8 mouse cellular contexts compared by ENCODE assay signal in the genomic region with DNA sequence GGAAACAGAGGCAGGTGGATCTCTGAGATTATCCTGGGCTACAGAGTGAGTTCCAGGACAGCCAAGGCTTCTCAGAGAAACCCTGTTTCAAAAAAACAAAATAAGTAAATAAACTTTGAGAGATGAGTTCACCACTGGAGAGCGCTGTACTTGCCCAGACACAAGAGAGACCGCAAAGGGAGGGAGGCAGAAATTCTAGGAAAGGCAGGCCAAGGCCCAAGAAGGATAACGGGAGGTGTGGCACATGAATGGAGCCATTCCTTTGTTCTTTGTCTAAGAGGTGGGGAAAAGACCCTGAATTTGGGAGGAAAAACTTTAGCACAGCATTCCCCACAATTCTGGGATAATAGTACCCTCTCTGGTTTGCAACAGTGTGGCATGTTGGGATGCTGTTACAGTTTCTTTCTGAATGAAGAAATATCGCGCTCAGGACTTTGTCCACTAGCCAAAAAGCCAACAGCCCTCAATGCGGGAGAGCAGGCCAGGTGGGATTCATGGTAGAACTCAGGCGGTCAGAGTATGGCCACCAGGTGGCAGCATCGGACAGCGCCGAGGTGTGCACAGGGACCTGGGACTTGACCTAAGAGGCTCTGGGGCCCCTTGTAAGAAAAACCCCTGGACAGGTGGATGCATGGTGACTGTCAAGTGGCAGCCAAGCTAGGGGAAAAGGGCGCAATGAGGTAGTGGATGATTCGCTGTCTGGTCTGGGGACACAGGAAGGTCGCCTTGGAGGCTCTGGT. TPM values are rescaled to one million over a fixed set of nuclear protein-coding genes. Genes with fewer than 3 reads are reported as not detected.
DNase-seq lines count a peak whose midpoint lies in the region; TF ChIP-seq lines count a peak whose summit lies in the region.
"Had no signal": no experiment of that assay in that cellular context is flagged by ENCODE, and none has a peak within 500 bp of the region (broad histone marks: within the 10 kb centered on the region; RNA-seq: fewer than 3 reads in every experiment).

No protein-coding gene starts in this region.

- no peak for TF ChIP-seq EP300 in MEL (IDR thresholded peaks at IDR 0.05; ENCODE audit: low read depth in 1 of 2, low read length in 2 of 2)

- H3K27me3 ChIP-seq in MEL (ENCODE audit: control insufficient read depth in 1 of 2, insufficient read depth in 2 of 2, low read length in 2 of 2) = peaks cover 15% of the 10 kb centered on the region in 2 experiments
- no peaks in the 10 kb centered on the region for H3K27me3 ChIP-seq in cerebellum, adult 2 months (ENCODE audit: control insufficient read depth, insufficient read depth, low read length)
- H3K27me3 ChIP-seq in spleen, adult 2 months (ENCODE audit: control insufficient read depth, insufficient read depth, low read length) = no peaks in the 10 kb centered on the region
- H3K27me3 ChIP-seq: limb, embryonic 15.5 days had no signal

- peak; percentile 81 to 96 (median 83) for TF ChIP-seq CTCF in MEL (IDR thresholded peaks at IDR 0.05 in 2 of 3, conservative IDR thresholded peaks at IDR 0.05 in 1 of 3; ENCODE audit: control insufficient read depth in 1 of 3, insufficient read depth in 1 of 3, low read depth in 2 of 3, low read length in 3 of 3, poor library complexity in 1 of 3, severe bottlenecking in 1 of 3)
- TF ChIP-seq CTCF in cerebellum, adult 2 months (IDR thresholded peaks at IDR 0.05; ENCODE audit: borderline replicate concordance, insufficient read depth, low read depth, low read length) = peak; percentile 73
- TF ChIP-seq CTCF in spleen, adult 2 months (IDR thresholded peaks at IDR 0.05; ENCODE audit: extremely low read depth, insufficient read depth, insufficient read length, insufficient replicate concordance) = peak; percentile 77; the same call in 1 of the 2 replicates

- H3K9ac ChIP-seq in MEL (ENCODE audit: control insufficient read depth, low read depth, low read length, poor library complexity, severe bottlenecking) = no peak overlapping the region
- H3K9ac ChIP-seq: limb, embryonic 15.5 days had no signal

- no peak overlapping the region for H3K27ac ChIP-seq in MEL (ENCODE audit: control insufficient read depth, low read depth, low read length)
- H3K27ac ChIP-seq in cerebellum, adult 2 months (ENCODE audit: insufficient read depth, low read length) = no peak overlapping the region
- H3K27ac ChIP-seq in spleen, adult 2 months (ENCODE audit: insufficient read depth, low read length) = no peak overlapping the region
- H3K27ac ChIP-seq: limb, embryonic 15.5 days had no signal

- H3K4me1 ChIP-seq in MEL (ENCODE audit: control insufficient read depth in 1 of 2, insufficient read depth in 2 of 2, low read length in 2 of 2) = no peaks in the 10 kb centered on the region
- H3K4me1 ChIP-seq in cerebellum, adult 2 months (ENCODE audit: control insufficient read depth, insufficient read depth, low read length) = no peaks in the 10 kb centered on the region
- H3K4me1 ChIP-seq in spleen, adult 2 months (ENCODE audit: control insufficient read depth, insufficient read depth, insufficient read length) = no peaks in the 10 kb centered on the region
- H3K4me1 ChIP-seq: limb, embryonic 15.5 days had no signal

- peak; percentile 59 for TF ChIP-seq RAD21 in MEL (IDR thresholded peaks at IDR 0.05; ENCODE audit: low read depth, low read length)

- H3K36me3 ChIP-seq in MEL (ENCODE audit: control insufficient read depth in 1 of 2, insufficient read depth in 2 of 2, low read length in 2 of 2) = no peaks in the 10 kb centered on the region
- H3K36me3 ChIP-seq in spleen, adult 2 months (ENCODE audit: control insufficient read depth, insufficient read depth, low read length) = no peaks in the 10 kb centered on the region
- H3K36me3 ChIP-seq: limb, embryonic 15.5 days had no signal

- no peak for TF ChIP-seq POLR2A in MEL (IDR thresholded peaks at IDR 0.05; ENCODE audit: control insufficient read depth in 1 of 2, insufficient read depth in 1 of 2, low read depth in 1 of 2, low read length in 2 of 2, poor library complexity in 1 of 2)
- no peak for TF ChIP-seq POLR2A in cerebellum, adult 2 months (IDR thresholded peaks at IDR 0.05; ENCODE audit: borderline replicate concordance, insufficient read depth, low read length)
- no peak for TF ChIP-seq POLR2A in spleen, adult 2 months (IDR thresholded peaks at IDR 0.05; ENCODE audit: low read depth, low read length)

- DNase-seq in CD4-positive helper T cell, adult 2 months (ENCODE audit: low read depth, low spot score) = peak; percentile 40
- peak; percentile 62 for DNase-seq in MEL (ENCODE audit: low read depth, low spot score)
- peak; percentile 31 to 60 for DNase-seq in cerebellum, adult 2 months
- peak; percentile 63 for DNase-seq in gastrocnemius, postnatal 14 days
- DNase-seq in layer of hippocampus, postnatal 10 days (ENCODE audit: low spot score in 2 of 2) = peak; percentile 65 to 74
- DNase-seq in lung, postnatal 4 days = peak; percentile 51 to 65
- peak in 1 of 2 experiments; percentile 37 for DNase-seq in spleen, adult 2 months (ENCODE audit: low read depth in 1 of 2, low spot score in 2 of 2)

- no peak overlapping the region for H3K4me3 ChIP-seq in MEL (ENCODE audit: control insufficient read depth in 1 of 2, insufficient read depth in 1 of 2, low read depth in 2 of 2, low read length in 2 of 2)
- H3K4me3 ChIP-seq in cerebellum, adult 2 months (replicated peaks; ENCODE audit: insufficient read depth, low read depth, low read length) = no peak overlapping the region
- H3K4me3 ChIP-seq in spleen, adult 2 months (ENCODE audit: extremely low read depth, insufficient read depth, insufficient read length) = no peak overlapping the region
- H3K4me3 ChIP-seq: limb, embryonic 15.5 days had no signal

- H3K9me3 ChIP-seq in MEL (replicated peaks; ENCODE audit: insufficient read depth, low read length) = no peaks in the 10 kb centered on the region
- H3K9me3 ChIP-seq: limb, embryonic 15.5 days had no signal

- intact Hi-C loops in gastrocnemius, postnatal 14 days (cut with DNase I; ENCODE audit: low total_unique reads) = no loop called here

- H3K79me2 ChIP-seq in MEL (ENCODE audit: control insufficient read depth, insufficient read depth, low read length, poor library complexity) = no peaks in the 10 kb centered on the region

- WGBS in cerebellum, adult 2 months = 29% methylated on average over 13 of the region's 13 CpGs
- 34% methylated on average over 13 of the region's 13 CpGs for WGBS in spleen, adult 2 months

TF ChIP-seq in MEL, 35 proteins besides CTCF, POLR2A, EP300 and RAD21:
- TF ChIP-seq SMC3 (IDR thresholded peaks at IDR 0.05; ENCODE audit: low read depth, low read length) (peak; percentile 73), ZMIZ1 (IDR thresholded peaks at IDR 0.05; ENCODE audit: low read depth, low read length) (no peak), E2F4 (IDR thresholded peaks at IDR 0.05; ENCODE audit: borderline replicate concordance, low read depth, low read length) (no peak), NRF1 (IDR thresholded peaks at IDR 0.05; ENCODE audit: insufficient read depth, low read depth, low read length, poor library complexity, severe bottlenecking) (no peak), POLR2AphosphoS5 (IDR thresholded peaks at IDR 0.05; ENCODE audit: borderline replicate concordance, low read depth, low read length) (no peak), RCOR1 (IDR thresholded peaks at IDR 0.05; ENCODE audit: low read depth, low read length) (no peak), ZC3H11A (IDR thresholded peaks at IDR 0.05; ENCODE audit: low read depth, low read length) (peak; percentile 18), MXI1 (IDR thresholded peaks at IDR 0.05; ENCODE audit: low read depth, low read length) (no peak), CHD2 (IDR thresholded peaks at IDR 0.05; ENCODE audit: low read length) (no peak), TCF12 (IDR thresholded peaks at IDR 0.05; ENCODE audit: low read depth, low read length) (no peak), MYC (IDR thresholded peaks at IDR 0.05; ENCODE audit: low read depth, low read length) (no peak), ZNF384 (IDR thresholded peaks at IDR 0.05; ENCODE audit: low read depth, low read length) (no peak), TBP (IDR thresholded peaks at IDR 0.05; ENCODE audit: low read depth, low read length) (no peak), GABPA (IDR thresholded peaks at IDR 0.05; ENCODE audit: low read depth, low read length) (no peak)

RNA-seq across cellular contexts. Expression of gene Tmem92, which starts 49.9 kb away (rescaled TPM):
- not detected in 2 replicates for total RNA-seq in MEL (2012; rRNA removed)
- polyA plus RNA-seq in MEL (2012; ENCODE audit: insufficient read depth in 1 of 2, insufficient read length in 2 of 2, low read depth in 1 of 2, low replicate concordance in 2 of 2, missing spikeins in 1 of 2) = not detected
- not detected in 2 replicates for polyA plus RNA-seq in cerebellum, adult 2 months (2012; rRNA removed)
- not detected for total RNA-seq in gastrocnemius, postnatal 14 days (2021)
- total RNA-seq in layer of hippocampus, postnatal 10 days (2021) = not detected
- not detected in 2 replicates for polyA plus RNA-seq in spleen, adult 2 months (2012; rRNA removed)
- polyA plus RNA-seq: limb, embryonic 15.5 days had no signal
